Mouse (Mus musculus) cerebellum, postnatal 25 days (tissue): ENCODE data around the gene Olfr1110.
"Not testable (repeated sequence)": the region's sequence is repeated elsewhere in the genome, so short reads cannot be mapped to it uniquely, and the experiment has no call there.

Experiments used
- DNase-seq, 2 experiments: peaks; one replicate each; pipeline ENCODE4 v3.0.0; 2021; ENCODE audit warnings: mixed read lengths in 2 of 2

Gene Olfr1110

DNA sequence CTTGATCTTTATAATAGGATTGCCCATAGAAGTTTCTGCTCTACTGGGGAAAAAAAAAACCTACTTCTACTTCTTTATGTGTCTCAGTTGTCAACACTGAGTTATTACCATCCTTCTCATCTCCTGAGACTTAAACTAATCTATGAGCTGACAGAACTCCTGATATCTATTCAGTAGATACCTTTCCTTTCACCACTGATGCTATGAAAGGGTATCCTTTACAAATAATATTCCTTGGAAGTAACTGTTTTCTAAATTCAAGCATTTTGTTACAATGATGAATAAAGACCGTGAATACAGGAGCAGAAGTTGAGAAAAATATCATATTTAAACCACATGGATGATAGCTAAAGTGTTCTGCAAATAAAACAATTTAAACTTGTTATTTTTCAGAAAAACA lies at the start of gene Olfr1110:
Olfr1110 (minus strand) TSS at position 101 of the 400 bp plus-strand sequence.
- no peak for DNase-seq

DNA sequence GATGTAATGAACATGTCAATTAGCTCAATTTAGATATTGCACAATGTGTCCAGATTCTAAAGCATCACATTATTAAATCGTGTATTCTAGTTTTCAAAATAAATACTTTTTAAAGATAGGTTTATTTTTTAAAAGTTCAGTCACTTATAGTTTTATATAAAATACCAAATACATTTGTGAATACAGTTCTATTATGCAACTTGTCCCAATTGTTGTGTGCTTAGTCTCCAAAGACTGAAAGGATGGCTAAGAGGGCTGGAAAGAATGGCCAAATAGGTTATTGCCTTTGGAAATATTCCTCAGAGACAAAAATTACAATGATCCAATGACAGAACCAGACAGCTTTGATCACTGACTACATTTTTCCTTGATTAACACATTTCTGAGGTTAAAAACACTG lies 47.4 kb upstream of the Olfr1110 start, which contains the start of gene Olfr1112:
Olfr1112 (plus strand) TSS at position 301 of the 400 bp plus-strand sequence.
- DNase-seq, result no peak

DNA sequence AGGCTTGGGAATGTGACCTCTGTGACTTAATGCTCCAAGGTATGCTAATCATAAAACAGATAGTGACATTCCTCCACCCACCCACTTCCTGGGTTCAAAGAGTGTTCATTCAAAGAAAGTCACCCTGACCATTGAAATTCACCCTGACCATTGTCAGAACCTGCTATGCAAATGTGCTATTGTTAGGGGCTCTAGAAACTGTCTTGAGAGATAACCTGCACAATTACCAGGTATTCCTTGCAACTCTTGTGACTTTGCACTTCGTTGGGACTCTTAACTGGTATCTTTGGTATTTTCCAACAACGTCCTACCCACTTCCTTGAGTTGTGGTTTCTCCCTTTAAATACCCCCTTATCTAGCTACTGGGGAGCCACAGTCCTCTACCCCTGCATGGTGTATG lies 27.6 kb upstream of the Olfr1110 start:
- not testable (repeated sequence) for DNase-seq

DNA sequence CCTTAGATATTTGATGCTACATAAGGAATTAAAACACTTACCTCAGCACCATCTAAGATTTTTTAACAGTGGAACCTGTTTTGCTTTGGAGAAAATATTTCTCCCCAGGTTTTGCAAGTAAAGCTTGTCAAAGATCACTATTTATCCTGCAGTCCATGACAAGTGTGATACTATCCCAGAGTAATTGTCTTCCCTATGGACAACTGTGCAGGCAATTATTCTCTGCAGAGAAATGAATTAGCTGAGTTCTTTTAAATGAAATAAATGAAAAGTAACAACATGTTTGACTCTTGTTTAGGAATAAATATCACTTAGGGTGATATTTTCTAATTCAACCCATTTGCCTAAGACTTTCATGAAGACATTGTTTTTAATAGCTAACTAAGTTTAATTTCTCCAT lies 12.4 kb upstream of the Olfr1110 start, which contains the start of gene Olfr1111:
Olfr1111 (minus strand) TSS at position 101 of the 400 bp plus-strand sequence.
- no peak for DNase-seq

DNA sequence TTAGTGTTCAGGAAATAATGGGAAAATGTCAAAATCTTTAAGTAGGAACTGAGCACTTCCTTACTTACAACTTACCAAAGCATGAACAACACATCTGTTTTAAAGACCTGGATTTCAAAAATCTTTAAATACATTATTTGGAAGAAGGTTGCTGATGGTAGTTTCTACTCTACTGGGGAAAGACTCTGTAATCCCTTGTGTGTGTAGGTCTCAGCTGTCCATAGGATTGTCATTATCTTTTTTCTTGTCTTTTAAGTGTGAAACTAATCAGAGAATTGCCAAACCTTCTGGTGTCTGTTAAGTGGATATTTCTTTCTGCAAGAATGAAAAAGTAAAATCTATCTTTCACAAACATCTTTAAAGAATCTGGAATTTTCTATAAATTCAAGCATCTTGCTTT lies 25.6 kb downstream of the Olfr1110 start, which contains the start of gene Olfr259:
Olfr259 (minus strand) TSS at position 101 of the 400 bp plus-strand sequence.
- DNase-seq, result no peak

DNA sequence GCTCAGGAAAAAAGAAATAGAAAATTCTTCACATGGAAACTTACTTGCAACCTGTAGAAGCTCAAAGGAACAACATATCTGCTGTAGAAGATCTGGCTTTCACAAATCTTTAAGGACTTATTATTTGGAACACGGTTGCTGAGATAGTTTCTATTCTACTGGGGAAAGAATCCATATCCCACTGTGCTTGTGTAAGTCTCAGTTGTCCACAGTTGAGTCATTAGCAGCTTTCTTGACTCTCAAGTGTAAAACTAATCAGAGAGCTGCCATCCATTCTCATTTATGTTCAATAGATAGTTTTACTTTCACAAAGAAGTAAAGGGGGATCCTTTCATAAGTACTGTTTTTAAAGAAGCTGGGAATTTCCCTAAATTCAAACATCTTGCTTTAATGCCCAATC lies 44.2 kb downstream of the Olfr1110 start, which contains the start of gene Olfr1109:
Olfr1109 (minus strand) TSS at position 101 of the 400 bp plus-strand sequence.
- DNase-seq, result no peak
